Mouse (Mus musculus): ENCODE data around the gene Ptpro. TPM values are rescaled to one million over a fixed set of nuclear protein-coding genes. Genes with fewer than 3 reads are reported as not detected.
A peak's percentile ranks its signal among the peaks of the same experiment; 100 is the strongest.

Gene Ptpro
- total RNA-seq, 2 experiments from 2014 or later, result 2.6 to 3.7 TPM

- intact Hi-C loops (cut with DNase I), result no loop called here
Observed at GRCm38 (mm10) chr6:137292421-137292820, 40.3 kb downstream of the Ptpro start.

GRCm38 (mm10) chr6:137294973-137295820 lies 43.1 kb downstream of the Ptpro start:
- DNase-seq, result peak in 1 of 2 experiments; percentile 1
- intact Hi-C loops (cut with DNase I), result no loop called here

More at GRCm38 (mm10) chr6:137292421-137292820, 40.3 kb downstream of the Ptpro start:
- DNase-seq, result no peak

GRCm38 (mm10) chr6:137302561-137302960 lies 50.4 kb downstream of the Ptpro start:
- no peak for DNase-seq
- intact Hi-C loops (cut with DNase I), result no loop called here

DNA sequence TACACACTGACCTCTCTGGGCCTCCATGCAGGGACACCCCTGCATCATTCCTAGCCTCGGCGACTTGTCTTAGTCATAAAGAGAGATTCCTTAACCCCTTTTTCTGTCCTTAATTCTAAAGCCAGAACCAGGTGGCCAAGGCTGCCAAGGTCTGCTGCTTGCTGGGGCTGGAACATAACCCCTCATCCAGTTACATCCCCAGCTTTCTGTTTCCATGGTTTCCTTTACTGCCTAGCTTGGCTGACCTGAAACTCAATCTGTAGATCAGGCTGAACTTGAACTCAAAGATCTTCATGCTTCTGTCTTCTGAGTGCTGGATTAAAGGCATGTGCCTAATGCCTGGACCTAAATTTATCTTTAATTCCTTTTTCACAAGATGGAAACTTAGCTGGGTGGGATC lies 51.7 kb downstream of the Ptpro start:
- DNase-seq, result no peak
- intact Hi-C loops (cut with DNase I), result no loop called here

GRCm38 (mm10) chr6:137315265-137315664 lies 63.1 kb downstream of the Ptpro start:
- intact Hi-C loops (cut with DNase I), result no loop called here

GRCm38 (mm10) chr6:137316358-137316757 lies 64.2 kb downstream of the Ptpro start:
- DNase-seq, result no peak
- intact Hi-C loops (cut with DNase I), result no loop called here

More at GRCm38 (mm10) chr6:137315265-137315664, 63.1 kb downstream of the Ptpro start:
- no peak for DNase-seq

- DNase-seq, result peak in 1 of 2 experiments; percentile 4
- intact Hi-C loops (cut with DNase I), result no loop called here
Observed at GRCm38 (mm10) chr6:137317509-137317908, 65.4 kb downstream of the Ptpro start.

DNA sequence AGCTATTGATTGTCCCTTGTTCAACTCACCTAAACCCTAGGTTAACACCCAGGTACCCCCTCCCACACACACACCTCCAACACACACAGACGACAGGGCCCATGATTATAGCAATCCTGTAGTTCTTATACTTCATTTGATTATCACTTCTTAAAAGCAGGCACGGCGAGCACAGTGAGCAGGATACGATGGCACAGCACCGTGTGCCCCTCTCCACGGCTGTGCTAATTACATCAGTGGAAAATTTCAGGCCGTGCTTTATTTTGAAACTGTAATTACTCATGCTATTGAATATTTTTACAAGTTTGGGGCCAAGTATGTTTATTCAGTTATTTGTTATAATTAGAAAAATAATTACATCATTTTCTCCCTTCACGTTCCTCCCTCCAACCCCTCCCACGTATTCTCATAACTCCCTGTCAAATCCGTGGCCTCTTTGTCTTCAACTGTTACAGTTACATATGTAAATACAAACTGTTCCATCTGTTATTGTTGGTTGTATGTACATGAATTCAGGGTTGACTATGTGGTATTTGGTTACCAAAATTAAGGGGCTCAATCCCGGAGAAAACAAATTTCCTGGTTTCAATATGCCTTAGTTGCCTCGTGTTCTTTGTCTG lies 66.2 kb downstream of the Ptpro start:
- intact Hi-C loops (cut with DNase I), result no loop called here
- no peak for DNase-seq

DNA sequence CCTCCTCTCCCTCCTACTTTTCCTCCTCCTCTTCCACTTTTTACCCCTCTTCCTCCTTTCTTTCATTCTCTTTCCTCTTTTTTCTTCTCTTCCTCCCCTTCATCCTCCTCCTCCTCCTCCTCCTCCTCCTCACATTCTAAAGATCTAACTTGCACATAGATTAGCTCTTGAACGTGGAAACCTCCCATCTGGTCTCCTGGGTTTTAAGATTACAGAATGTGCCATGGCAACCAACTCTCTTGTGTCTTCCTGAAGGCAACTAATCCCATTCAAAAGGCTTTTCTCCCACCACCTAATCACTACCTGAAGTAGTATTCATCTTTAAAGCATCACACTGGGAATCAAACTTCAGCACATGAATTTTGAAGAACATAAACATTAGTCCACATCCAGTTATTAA lies 67.5 kb downstream of the Ptpro start:
- DNase-seq, result no peak
- intact Hi-C loops (cut with DNase I), result no loop called here

DNA sequence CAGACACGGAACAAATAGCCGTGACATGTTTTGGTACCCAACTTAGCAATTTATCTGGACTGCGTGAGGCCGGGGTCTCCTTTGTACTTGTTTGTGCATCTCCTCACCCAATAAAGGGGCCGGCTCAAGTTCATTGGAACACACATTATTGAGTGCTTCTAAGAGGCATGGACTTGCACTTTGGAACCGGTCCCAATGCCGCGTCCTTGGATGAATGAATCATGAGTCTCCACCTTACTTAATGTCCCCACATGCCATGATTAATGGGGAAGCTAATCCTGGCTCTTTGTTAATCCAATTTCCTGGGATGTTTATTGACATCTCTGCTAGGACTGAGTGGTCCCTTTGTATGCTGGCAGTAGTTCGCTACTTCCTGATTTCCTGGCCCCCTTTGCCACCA lies 75.6 kb downstream of the Ptpro start:
- intact Hi-C loops (cut with DNase I), result no loop called here
- DNase-seq, result no peak

GRCm38 (mm10) chr6:137328228-137328627 lies 76.1 kb downstream of the Ptpro start:
- no peak for DNase-seq
- intact Hi-C loops (cut with DNase I), result no loop called here

- no peak for DNase-seq
- intact Hi-C loops (cut with DNase I), result no loop called here
Observed at GRCm38 (mm10) chr6:137330782-137331181, 78.7 kb downstream of the Ptpro start.

GRCm38 (mm10) chr6:137331826-137332225 lies 79.7 kb downstream of the Ptpro start:
- intact Hi-C loops (cut with DNase I), result no loop called here
- no peak for DNase-seq

DNA sequence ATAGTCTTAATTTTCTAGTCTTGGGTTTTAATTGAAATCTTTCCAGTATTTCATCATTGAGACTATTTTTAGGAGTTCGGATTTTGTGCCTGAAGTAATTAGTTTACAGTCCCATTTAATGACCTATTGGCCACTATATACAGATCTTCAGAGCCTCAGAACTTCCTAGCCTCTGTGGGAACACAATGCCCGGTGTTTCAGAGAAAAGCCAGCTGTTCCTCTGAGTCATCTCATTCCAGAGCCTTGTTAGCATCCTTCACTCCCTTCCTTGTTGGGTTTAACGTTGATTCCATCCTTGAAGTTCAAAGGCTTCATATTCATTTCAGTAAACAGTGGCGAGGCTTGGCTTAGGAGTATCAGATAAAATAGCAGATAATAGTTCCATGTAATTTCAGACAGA lies 87.0 kb downstream of the Ptpro start:
- intact Hi-C loops (cut with DNase I), result no loop called here
- no peak for DNase-seq

- intact Hi-C loops (cut with DNase I), result no loop called here
- DNase-seq, result no peak
Observed at GRCm38 (mm10) chr6:137343688-137344441, 91.7 kb downstream of the Ptpro start.

DNA sequence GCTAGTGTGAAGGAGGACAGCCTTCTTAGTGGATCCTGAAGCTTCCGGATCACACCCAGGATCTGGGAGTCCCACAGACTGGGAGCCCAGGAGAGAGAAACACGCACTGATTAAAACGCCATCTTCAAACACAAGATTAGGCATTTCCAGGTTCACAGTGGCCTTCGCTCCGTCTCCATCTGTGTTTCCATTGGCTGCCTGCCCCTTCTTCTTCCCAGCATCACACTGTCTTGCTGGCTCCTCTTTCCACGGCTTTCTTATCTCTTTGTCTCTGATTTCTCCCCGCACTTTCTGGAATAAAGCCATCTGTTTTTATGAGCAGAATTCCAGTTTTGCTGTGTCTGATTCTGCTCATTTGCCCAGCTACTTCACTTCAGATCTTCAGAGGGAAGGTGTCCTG lies 108.0 kb downstream of the Ptpro start:
- intact Hi-C loops (cut with DNase I), result no loop called here
- DNase-seq, result no peak

- intact Hi-C loops (cut with DNase I), result no loop called here
- DNase-seq, result no peak
Observed at GRCm38 (mm10) chr6:137362216-137362615, 110.1 kb downstream of the Ptpro start.

GRCm38 (mm10) chr6:137364681-137365080 lies 112.6 kb downstream of the Ptpro start:
- intact Hi-C loops (cut with DNase I), result no loop called here
- DNase-seq, result peak; percentile 61 to 66

GRCm38 (mm10) chr6:137365637-137366036 lies 113.5 kb downstream of the Ptpro start:
- DNase-seq, result no peak
- intact Hi-C loops (cut with DNase I), result no loop called here

DNA sequence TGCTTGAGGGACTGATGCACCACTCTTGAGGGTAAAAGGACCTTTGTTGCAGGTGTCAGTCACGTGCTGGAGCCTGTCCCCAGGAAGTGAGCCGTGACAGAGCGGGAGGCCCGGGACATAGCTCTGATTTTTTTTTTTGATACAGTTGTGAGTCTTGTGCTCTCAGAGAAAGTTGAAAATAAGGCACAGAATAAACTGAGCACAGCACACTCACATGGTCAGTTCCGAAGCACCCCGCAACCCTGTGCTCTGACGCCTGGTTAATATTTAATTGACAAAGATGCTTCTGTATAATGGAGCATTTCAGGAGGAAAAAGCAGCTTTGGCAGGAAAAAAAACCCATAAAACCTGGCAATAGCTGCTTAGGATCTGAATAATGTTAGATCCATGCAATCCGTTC lies 118.6 kb downstream of the Ptpro start:
- intact Hi-C loops (cut with DNase I), result no loop called here
- no peak for DNase-seq

GRCm38 (mm10) chr6:137371455-137371854 lies 119.3 kb downstream of the Ptpro start:
- no peak for DNase-seq
- intact Hi-C loops (cut with DNase I), result no loop called here
